Mouse (Mus musculus): ENCODE measurements at regions not wholly inside any gene's neighbourhood (a gene's known extent, or its start where the extent isn't known, plus 50 kb on each side); places are given as distances from the start of the nearest gene placed in this dataset.

DNA sequence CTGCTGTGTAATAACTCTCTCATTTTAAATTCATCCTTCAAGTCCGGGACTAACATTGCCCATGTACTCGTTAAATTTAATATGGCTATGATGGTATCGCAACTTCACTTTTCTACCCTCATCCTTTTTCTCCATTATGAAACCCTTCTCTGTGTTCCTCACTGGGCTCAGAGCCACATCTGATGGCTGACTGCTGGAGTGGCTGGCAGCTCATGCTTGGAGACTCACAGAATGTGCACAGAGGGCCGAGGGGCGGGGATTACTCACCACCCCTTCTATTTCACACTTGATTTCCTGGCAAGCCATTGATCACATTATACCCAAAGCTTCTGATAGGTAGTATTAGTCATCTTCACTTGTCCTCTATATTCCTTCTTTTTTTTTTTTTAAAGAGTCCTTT lies 81.1 kb upstream of the Vwde start:
- DNase-seq (ENCODE audit: low read depth in 3 of 3, low spot score in 3 of 3) (no peak), ATAC-seq (ENCODE audit: insufficient read depth) (no peak)
- H3K4me3 ChIP-seq (ENCODE audit: insufficient read depth in 1 of 2, low read depth in 2 of 2, low read length in 2 of 2): no peak overlapping the region
- H3K4me1 ChIP-seq (replicated peaks; ENCODE audit: control insufficient read depth in 2 of 2, insufficient read depth in 2 of 2, low read length in 1 of 2): no peaks in the 10 kb centered on the region
- H3K9ac ChIP-seq (replicated peaks): no peak overlapping the region
- H3K27me3 ChIP-seq (ENCODE audit: control insufficient read depth, insufficient read depth, low read length): no peaks in the 10 kb centered on the region
- 70% methylated on average over 5 of the region's 5 CpGs for WGBS (ENCODE audit: insufficient replicate concordance)
- H3K36me3 ChIP-seq (replicated peaks; ENCODE audit: control insufficient read depth, insufficient read depth, low read depth): no peaks in the 10 kb centered on the region
- H3K9me3 ChIP-seq (ENCODE audit: control insufficient read depth, low read length): no peaks in the 10 kb centered on the region
- no peak overlapping the region for H3K4me2 ChIP-seq (ENCODE audit: low read depth)
- H3K27ac ChIP-seq: no peak overlapping the region
- no peak for TF ChIP-seq EP300 (IDR thresholded peaks at IDR 0.05; ENCODE audit: low read depth)

DNA sequence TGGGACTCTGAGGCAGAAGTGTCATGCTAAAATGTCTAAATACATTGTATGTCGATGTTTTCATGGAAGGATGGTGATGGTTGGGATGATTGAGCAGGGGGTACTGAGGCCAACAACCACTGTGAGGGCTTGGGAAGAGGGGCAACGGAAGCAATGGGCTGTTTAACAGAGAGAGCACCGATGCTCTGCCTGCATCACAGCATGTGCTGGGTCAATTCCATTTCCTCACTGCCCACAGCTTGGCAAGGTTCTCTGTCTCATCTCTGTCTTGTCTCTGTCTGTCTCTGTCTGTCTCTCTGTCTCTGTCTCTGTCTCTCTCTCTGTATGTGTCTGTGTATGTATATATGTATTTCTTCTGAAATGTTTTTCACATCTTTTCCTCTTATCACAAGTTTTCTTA lies 73.4 kb upstream of the Vwde start:
- H3K4me1 ChIP-seq (replicated peaks; ENCODE audit: control insufficient read depth in 2 of 2, insufficient read depth in 2 of 2, low read length in 1 of 2): no peaks in the 10 kb centered on the region
- no peak overlapping the region for H3K4me3 ChIP-seq (ENCODE audit: insufficient read depth in 1 of 2, low read depth in 2 of 2, low read length in 2 of 2)
- H3K4me2 ChIP-seq (ENCODE audit: low read depth): no peak overlapping the region
- no peaks in the 10 kb centered on the region for H3K36me3 ChIP-seq (replicated peaks; ENCODE audit: control insufficient read depth, insufficient read depth, low read depth)
- WGBS (ENCODE audit: insufficient replicate concordance): 53% methylated on average over 3 of the region's 3 CpGs
- no peak overlapping the region for H3K27ac ChIP-seq
- no peak for ATAC-seq (ENCODE audit: insufficient read depth)
- no peaks in the 10 kb centered on the region for H3K27me3 ChIP-seq (ENCODE audit: control insufficient read depth, insufficient read depth, low read length)
- TF ChIP-seq CTCF (IDR thresholded peaks at IDR 0.05; ENCODE audit: low read depth) (no peak), EP300 (IDR thresholded peaks at IDR 0.05; ENCODE audit: low read depth) (no peak)
- DNase-seq (ENCODE audit: low read depth in 3 of 3, low spot score in 3 of 3): no peak
- H3K9me3 ChIP-seq (ENCODE audit: control insufficient read depth, low read length): no peaks in the 10 kb centered on the region
- no peak overlapping the region for H3K9ac ChIP-seq (replicated peaks)

DNA sequence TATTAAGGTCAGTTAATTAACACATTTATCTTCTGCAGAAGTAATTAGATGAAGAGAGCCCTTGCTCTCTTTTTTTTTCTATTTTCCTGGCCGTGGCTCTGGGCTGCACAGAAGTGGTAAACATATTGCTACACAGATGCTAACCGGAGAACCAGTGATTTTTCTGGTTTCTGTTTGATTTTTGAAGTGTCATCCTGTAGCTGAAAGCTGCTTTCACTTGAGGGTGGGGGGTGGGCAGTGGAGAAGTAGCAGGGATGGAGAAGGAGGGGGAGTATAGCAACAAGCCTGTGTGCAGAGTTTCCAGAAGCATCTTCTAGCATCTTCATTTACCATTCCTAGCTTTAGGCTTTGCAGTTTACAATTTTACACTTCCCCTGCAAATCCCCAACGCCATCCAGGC lies 72.3 kb upstream of the Vwde start:
- H3K4me3 ChIP-seq (ENCODE audit: insufficient read depth in 1 of 2, low read depth in 2 of 2, low read length in 2 of 2): no peak overlapping the region
- TF ChIP-seq EP300 (IDR thresholded peaks at IDR 0.05; ENCODE audit: low read depth): no peak
- no peak for TF ChIP-seq CTCF (IDR thresholded peaks at IDR 0.05; ENCODE audit: low read depth)
- H3K9ac ChIP-seq (replicated peaks): no peak overlapping the region
- no peaks in the 10 kb centered on the region for H3K9me3 ChIP-seq (ENCODE audit: control insufficient read depth, low read length)
- H3K36me3 ChIP-seq (replicated peaks; ENCODE audit: control insufficient read depth, insufficient read depth, low read depth): no peaks in the 10 kb centered on the region
- H3K4me2 ChIP-seq (ENCODE audit: low read depth): no peak overlapping the region
- WGBS (ENCODE audit: insufficient replicate concordance): 48% methylated on average over 3 of the region's 3 CpGs
- no peaks in the 10 kb centered on the region for H3K4me1 ChIP-seq (replicated peaks; ENCODE audit: control insufficient read depth in 2 of 2, insufficient read depth in 2 of 2, low read length in 1 of 2)
- H3K27ac ChIP-seq: no peak overlapping the region
- no peaks in the 10 kb centered on the region for H3K27me3 ChIP-seq (ENCODE audit: control insufficient read depth, insufficient read depth, low read length)
- ATAC-seq (ENCODE audit: insufficient read depth) (no peak), DNase-seq (ENCODE audit: low read depth in 3 of 3, low spot score in 3 of 3) (no peak)

- TF ChIP-seq CTCF (IDR thresholded peaks at IDR 0.05; ENCODE audit: low read depth) (no peak), EP300 (IDR thresholded peaks at IDR 0.05; ENCODE audit: low read depth) (no peak)
- H3K4me1 ChIP-seq (replicated peaks; ENCODE audit: control insufficient read depth in 2 of 2, insufficient read depth in 2 of 2, low read length in 1 of 2): no peaks in the 10 kb centered on the region
- WGBS (ENCODE audit: insufficient replicate concordance): 60% methylated on average over 2 of the region's 2 CpGs
- DNase-seq (ENCODE audit: low read depth in 3 of 3, low spot score in 3 of 3) (no peak), ATAC-seq (ENCODE audit: insufficient read depth) (no peak)
- H3K36me3 ChIP-seq (replicated peaks; ENCODE audit: control insufficient read depth, insufficient read depth, low read depth): no peaks in the 10 kb centered on the region
- no peak overlapping the region for H3K4me2 ChIP-seq (ENCODE audit: low read depth)
- H3K27ac ChIP-seq: no peak overlapping the region
- no peaks in the 10 kb centered on the region for H3K9me3 ChIP-seq (ENCODE audit: control insufficient read depth, low read length)
- H3K4me3 ChIP-seq (ENCODE audit: insufficient read depth in 1 of 2, low read depth in 2 of 2, low read length in 2 of 2): no peak overlapping the region
- no peak overlapping the region for H3K9ac ChIP-seq (replicated peaks)
- no peaks in the 10 kb centered on the region for H3K27me3 ChIP-seq (ENCODE audit: control insufficient read depth, insufficient read depth, low read length)
These were observed 71.3 kb upstream of the Vwde start for GRCm38 (mm10) chr6:13296041-13296440.

GRCm38 (mm10) chr6:13294393-13294792 lies 69.6 kb upstream of the Vwde start:
- Histone ChIP-seq H3K4me1 (replicated peaks; ENCODE audit: control insufficient read depth in 2 of 2, insufficient read depth in 2 of 2, low read length in 1 of 2) (no peaks in the 10 kb centered on the region), H3K36me3 (replicated peaks; ENCODE audit: control insufficient read depth, insufficient read depth, low read depth) (no peaks in the 10 kb centered on the region), H3K9me3 (ENCODE audit: control insufficient read depth, low read length) (no peaks in the 10 kb centered on the region), H3K4me3 (ENCODE audit: insufficient read depth in 1 of 2, low read depth in 2 of 2, low read length in 2 of 2) (no peak overlapping the region), H3K27me3 (ENCODE audit: control insufficient read depth, insufficient read depth, low read length) (no peaks in the 10 kb centered on the region), H3K9ac (replicated peaks) (no peak overlapping the region), H3K4me2 (ENCODE audit: low read depth) (no peak overlapping the region), H3K27ac (no peak overlapping the region)
- ATAC-seq (ENCODE audit: insufficient read depth) (no peak), DNase-seq (ENCODE audit: low read depth in 3 of 3, low spot score in 3 of 3) (no peak)
- TF ChIP-seq EP300 (IDR thresholded peaks at IDR 0.05; ENCODE audit: low read depth): no peak
- TF ChIP-seq CTCF (IDR thresholded peaks at IDR 0.05; ENCODE audit: low read depth): no peak
- WGBS (ENCODE audit: insufficient replicate concordance): 50% methylated on average over 4 of the region's 4 CpGs

DNA sequence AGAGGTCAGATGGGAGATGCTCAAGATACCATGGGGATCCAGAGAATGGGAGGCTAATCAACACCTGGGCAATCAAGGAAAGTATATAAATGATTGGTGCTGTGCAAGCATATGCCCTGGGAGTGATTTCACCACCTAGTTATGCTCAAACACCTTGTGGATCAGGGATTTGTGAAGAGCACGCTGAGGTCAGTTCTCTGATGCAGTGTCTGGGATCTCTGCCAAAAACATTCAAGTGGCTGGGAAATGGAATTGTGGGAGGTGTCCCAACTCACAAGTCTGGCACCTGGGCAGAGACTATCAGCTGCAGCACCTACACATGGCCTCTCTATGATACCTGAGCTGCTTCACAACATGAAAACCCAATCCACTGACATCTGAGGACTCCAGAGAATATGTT lies 63.7 kb upstream of the Vwde start:
- DNase-seq (ENCODE audit: low read depth in 3 of 3, low spot score in 3 of 3): no peak
- Histone ChIP-seq H3K9me3 (ENCODE audit: control insufficient read depth, low read length) (no peaks in the 10 kb centered on the region), H3K27me3 (ENCODE audit: control insufficient read depth, insufficient read depth, low read length) (no peaks in the 10 kb centered on the region), H3K27ac (no peak overlapping the region), H3K36me3 (replicated peaks; ENCODE audit: control insufficient read depth, insufficient read depth, low read depth) (no peaks in the 10 kb centered on the region), H3K4me1 (replicated peaks; ENCODE audit: control insufficient read depth in 2 of 2, insufficient read depth in 2 of 2, low read length in 1 of 2) (no peaks in the 10 kb centered on the region), H3K4me3 (ENCODE audit: insufficient read depth in 1 of 2, low read depth in 2 of 2, low read length in 2 of 2) (no peak overlapping the region), H3K9ac (replicated peaks) (no peak overlapping the region), H3K4me2 (ENCODE audit: low read depth) (no peak overlapping the region)
- 50% methylated on average over 1 of the region's 1 CpGs for WGBS (ENCODE audit: insufficient replicate concordance)
- no peak for ATAC-seq (ENCODE audit: insufficient read depth)
- TF ChIP-seq CTCF (IDR thresholded peaks at IDR 0.05; ENCODE audit: low read depth): no peak
- TF ChIP-seq EP300 (IDR thresholded peaks at IDR 0.05; ENCODE audit: low read depth): no peak
